Mouse (Mus musculus) spleen, postnatal 14 days (tissue): Measurements from ENCODE around the gene Mymx.
A peak's percentile ranks its signal among the peaks of the same experiment; 100 is the strongest.
"Not testable (repeated sequence)": the region's sequence is repeated elsewhere in the genome, so short reads cannot be mapped to it uniquely, and the experiment has no call there.

Experiments used
- DNase-seq, 2 experiments: peaks; one replicate each; pipeline ENCODE4 v3.0.0; 2021 to 2022; ENCODE audit warnings: low spot score in 2 of 2

Mymx gene

GRCm38 (mm10) chr17:45601877-45602304 lies at the start of gene Mymx:
Gene Mymx (minus strand): TSS chr17:45602102.
- DNase-seq = no peak

GRCm38 (mm10) chr17:45644185-45644584 lies 42.3 kb upstream of the Mymx start:
- no peak for DNase-seq

GRCm38 (mm10) chr17:45642701-45643100 lies 40.8 kb upstream of the Mymx start:
- DNase-seq = peak; percentile 41 to 71

- no peak for DNase-seq
These were observed 40.1 kb upstream of the Mymx start for GRCm38 (mm10) chr17:45641981-45642380.

GRCm38 (mm10) chr17:45638596-45639295 lies 36.8 kb upstream of the Mymx start:
- no peak for DNase-seq

- no peak for DNase-seq
These were observed 32.1 kb upstream of the Mymx start for GRCm38 (mm10) chr17:45634033-45634432.

- DNase-seq = no peak
These were observed 30.0 kb upstream of the Mymx start for GRCm38 (mm10) chr17:45631940-45632339.

GRCm38 (mm10) chr17:45630992-45631391 lies 29.1 kb upstream of the Mymx start:
- no peak for DNase-seq

GRCm38 (mm10) chr17:45629861-45630694 lies 28.2 kb upstream of the Mymx start:
- DNase-seq = peak in 1 of 2 experiments; percentile 48

- no peak for DNase-seq
These were observed 27.3 kb upstream of the Mymx start for GRCm38 (mm10) chr17:45628885-45629855.

GRCm38 (mm10) chr17:45628160-45628559 lies 26.3 kb upstream of the Mymx start:
- DNase-seq = no peak

GRCm38 (mm10) chr17:45626577-45627134 lies 24.8 kb upstream of the Mymx start:
- peak in 1 of 2 experiments; percentile 50 for DNase-seq

- not testable (repeated sequence) for DNase-seq
These were observed 21.5 kb upstream of the Mymx start for GRCm38 (mm10) chr17:45623425-45623824.

- DNase-seq = no peak
These were observed 17.7 kb upstream of the Mymx start for GRCm38 (mm10) chr17:45619386-45620256.

- DNase-seq = no peak
These were observed 17.1 kb upstream of the Mymx start for GRCm38 (mm10) chr17:45618941-45619385.

GRCm38 (mm10) chr17:45617655-45618054 lies 15.8 kb upstream of the Mymx start:
- no peak for DNase-seq

GRCm38 (mm10) chr17:45616679-45617078 lies 14.8 kb upstream of the Mymx start:
- DNase-seq = no peak

- DNase-seq = no peak
These were observed 14.2 kb upstream of the Mymx start for GRCm38 (mm10) chr17:45616046-45616650.

GRCm38 (mm10) chr17:45612921-45613320 lies 11.0 kb upstream of the Mymx start:
- no peak for DNase-seq

GRCm38 (mm10) chr17:45612008-45612407 lies 10.1 kb upstream of the Mymx start:
- no peak for DNase-seq
